10 mouse cellular contexts compared by ENCODE assay signal in genomic region chr1:51852314-51852713, GRCm38 (mm10).
DNase-seq lines count a peak whose midpoint lies in the region.
"Had no signal": no experiment of that assay in that cellular context is flagged by ENCODE, and none has a peak within 500 bp of the region (broad histone marks: within the 10 kb centered on the region; RNA-seq: fewer than 3 reads in every experiment).

No protein-coding gene starts in this region.

- intact Hi-C loops in gastrocnemius, postnatal 36 days (cut with DNase I) = no loop called here

- peak; percentile 24 for DNase-seq in gastrocnemius, postnatal 10 days
- DNase-seq in gastrocnemius, postnatal 36 days = no peak
- DNase-seq in kidney, postnatal 4 days = peak; percentile 34 to 52
- DNase-seq in kidney, adult 8-10 months = no peak
- DNase-seq in 3T3-L1 (ENCODE audit: low read depth, low spot score) (peak; percentile 27), R1 (ENCODE audit: low read depth, low spot score) (peak; percentile 34)
- no peak for DNase-seq in embryo, embryonic 10 days (ENCODE audit: low spot score)
- DNase-seq in kidney, adult 18-20 months = no peak
- DNase-seq: adrenal gland, adult 2 months; thymus, adult 2 months had no signal

Comparison
In these comparisons a context has a peak if more than half of its experiments do, and no peak if none do; other contexts are left out.
1. DNase-seq: peak in gastrocnemius, postnatal 10 days (single experiment), kidney, postnatal 4 days (2 of 2), 3T3-L1 (single experiment) and R1 (single experiment); none in gastrocnemius, postnatal 36 days (0 of 2), kidney, adult 8-10 months (0 of 2), embryo, embryonic 10 days (single experiment) and kidney, adult 18-20 months (single experiment).